Mouse (Mus musculus): Measurements from ENCODE around the gene Lsm10. TPM values are rescaled to one million over a fixed set of nuclear protein-coding genes. Genes with fewer than 3 reads are reported as not detected.

The Lsm10 gene
- polyA plus RNA-seq, 1 experiment from 2014 or later: 45.7 TPM

- 67% methylated on average over 10 of the region's 10 CpGs for WGBS
- H3K27me3 ChIP-seq (ENCODE audit: control insufficient read depth, insufficient read depth, low read length): no peaks in the 10 kb centered on the region
- H3K27ac ChIP-seq (ENCODE audit: low read depth, low read length): no peak overlapping the region
- H3K4me3 ChIP-seq (ENCODE audit: low read depth, low read length): no peak overlapping the region
- H3K4me2 ChIP-seq: no peak overlapping the region
- H3K4me1 ChIP-seq (ENCODE audit: control insufficient read depth, insufficient read depth, low read length): no peaks in the 10 kb centered on the region; the same call in 1 of the 2 replicates
- no peaks in the 10 kb centered on the region for H3K9me3 ChIP-seq (ENCODE audit: control insufficient read depth, low read length)
- H3K36me3 ChIP-seq (ENCODE audit: control insufficient read depth, insufficient read depth, low read length): peaks cover 6% of the 10 kb centered on the region
- no peak for ATAC-seq (ENCODE audit: low FRiP score)
- no peak for DNase-seq (ENCODE audit: low spot score, missing footprints)
- H3K9ac ChIP-seq (ENCODE audit: low read length): no peak overlapping the region
These were observed 35.1 kb downstream of the Lsm10 start for GRCm38 (mm10) chr4:126131290-126132121.

- H3K4me2 ChIP-seq: no peak overlapping the region
- no peak overlapping the region for H3K27ac ChIP-seq (ENCODE audit: low read depth, low read length)
- H3K4me3 ChIP-seq (ENCODE audit: low read depth, low read length): no peak overlapping the region
- H3K4me1 ChIP-seq (ENCODE audit: control insufficient read depth, insufficient read depth, low read length): no peaks in the 10 kb centered on the region; the same call in 1 of the 2 replicates
- H3K9ac ChIP-seq (ENCODE audit: low read length): no peak overlapping the region
- H3K27me3 ChIP-seq (ENCODE audit: control insufficient read depth, insufficient read depth, low read length): no peaks in the 10 kb centered on the region
- ATAC-seq (ENCODE audit: low FRiP score): no peak
- H3K9me3 ChIP-seq (ENCODE audit: control insufficient read depth, low read length): no peaks in the 10 kb centered on the region
- no peak for DNase-seq (ENCODE audit: low spot score, missing footprints)
- 75% methylated on average over 6 of the region's 6 CpGs for WGBS
- H3K36me3 ChIP-seq (ENCODE audit: control insufficient read depth, insufficient read depth, low read length): peaks cover 7% of the 10 kb centered on the region
These were observed 36.3 kb downstream of the Lsm10 start for GRCm38 (mm10) chr4:126132636-126133264.

GRCm38 (mm10) chr4:126134236-126134635 is 37.8 kb downstream of the Lsm10 start:
- Histone ChIP-seq H3K27me3 (ENCODE audit: control insufficient read depth, insufficient read depth, low read length) (no peaks in the 10 kb centered on the region), H3K4me1 (ENCODE audit: control insufficient read depth, insufficient read depth, low read length) (no peaks in the 10 kb centered on the region; the same call in 1 of the 2 replicates), H3K27ac (ENCODE audit: low read depth, low read length) (no peak overlapping the region), H3K9ac (ENCODE audit: low read length) (no peak overlapping the region), H3K36me3 (ENCODE audit: control insufficient read depth, insufficient read depth, low read length) (peaks cover 9% of the 10 kb centered on the region), H3K4me2 (no peak overlapping the region), H3K4me3 (ENCODE audit: low read depth, low read length) (no peak overlapping the region), H3K9me3 (ENCODE audit: control insufficient read depth, low read length) (no peaks in the 10 kb centered on the region)
- DNase-seq (ENCODE audit: low spot score, missing footprints) (no peak), ATAC-seq (ENCODE audit: low FRiP score) (no peak)
- WGBS: 95% methylated on average over 4 of the region's 4 CpGs

DNA sequence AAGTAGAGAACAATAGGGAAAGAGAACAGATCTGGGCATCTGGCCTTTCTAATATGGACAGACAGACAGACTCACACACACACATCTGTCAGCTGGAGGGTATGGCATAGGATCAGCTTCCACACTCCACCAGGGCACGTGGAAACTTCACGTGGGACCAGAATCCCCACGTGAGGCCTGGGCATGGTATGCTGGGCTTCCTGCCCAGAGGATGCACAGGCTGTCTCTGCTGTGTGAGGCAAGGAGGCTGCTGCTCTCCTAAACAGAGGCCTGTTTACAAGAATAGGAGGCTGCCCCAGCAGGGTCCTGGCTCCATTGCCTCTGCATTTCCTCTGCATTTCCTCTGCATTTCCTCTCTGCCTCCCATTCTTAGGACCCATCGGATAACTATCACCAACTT is 38.2 kb downstream of the Lsm10 start:
- Histone ChIP-seq H3K4me3 (ENCODE audit: low read depth, low read length) (no peak overlapping the region), H3K9ac (ENCODE audit: low read length) (no peak overlapping the region), H3K36me3 (ENCODE audit: control insufficient read depth, insufficient read depth, low read length) (peaks cover 6% of the 10 kb centered on the region), H3K9me3 (ENCODE audit: control insufficient read depth, low read length) (no peaks in the 10 kb centered on the region), H3K27ac (ENCODE audit: low read depth, low read length) (no peak overlapping the region), H3K27me3 (ENCODE audit: control insufficient read depth, insufficient read depth, low read length) (no peaks in the 10 kb centered on the region), H3K4me2 (no peak overlapping the region), H3K4me1 (ENCODE audit: control insufficient read depth, insufficient read depth, low read length) (no peaks in the 10 kb centered on the region; the same call in 1 of the 2 replicates)
- 91% methylated on average over 4 of the region's 4 CpGs for WGBS
- ATAC-seq (ENCODE audit: low FRiP score) (no peak), DNase-seq (ENCODE audit: low spot score, missing footprints) (peak; percentile 39)

- Histone ChIP-seq H3K4me1 (ENCODE audit: control insufficient read depth, insufficient read depth, low read length) (no peaks in the 10 kb centered on the region), H3K27me3 (ENCODE audit: control insufficient read depth, insufficient read depth, low read length) (no peaks in the 10 kb centered on the region), H3K9me3 (ENCODE audit: control insufficient read depth, low read length) (no peaks in the 10 kb centered on the region), H3K4me3 (ENCODE audit: low read depth, low read length) (no peak overlapping the region), H3K9ac (ENCODE audit: low read length) (no peak overlapping the region), H3K4me2 (no peak overlapping the region), H3K36me3 (ENCODE audit: control insufficient read depth, insufficient read depth, low read length) (peaks cover 6% of the 10 kb centered on the region), H3K27ac (ENCODE audit: low read depth, low read length) (no peak overlapping the region)
- WGBS: 81% methylated on average over 4 of the region's 4 CpGs
- DNase-seq (ENCODE audit: low spot score, missing footprints): peak; percentile 74
- ATAC-seq (ENCODE audit: low FRiP score): no peak
These were observed 41.4 kb downstream of the Lsm10 start for GRCm38 (mm10) chr4:126137773-126138172.

DNA sequence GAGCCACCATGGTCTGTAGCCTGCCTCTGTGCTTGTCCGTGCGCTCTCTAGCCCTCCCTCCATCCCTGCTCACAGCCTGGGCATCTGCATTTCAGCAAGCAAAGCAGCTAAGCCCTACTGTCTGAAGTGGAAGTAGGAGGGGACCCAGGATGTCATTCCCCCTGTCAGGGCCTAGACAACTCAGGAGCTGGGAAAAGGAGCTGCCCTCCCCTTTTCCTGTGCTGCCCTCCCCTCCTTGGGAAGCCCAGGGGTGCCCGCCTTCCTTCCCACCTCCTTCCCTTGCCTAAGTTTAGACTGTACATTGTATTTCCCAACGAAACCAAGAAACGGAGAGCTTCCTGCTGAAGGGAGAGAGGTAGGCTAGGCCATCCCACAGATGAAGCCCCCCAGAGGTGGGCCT is 44.6 kb downstream of the Lsm10 start:
- Histone ChIP-seq H3K27ac (ENCODE audit: low read depth, low read length) (no peak overlapping the region), H3K4me2 (no peak overlapping the region), H3K27me3 (ENCODE audit: control insufficient read depth, insufficient read depth, low read length) (no peaks in the 10 kb centered on the region), H3K4me1 (ENCODE audit: control insufficient read depth, insufficient read depth, low read length) (no peaks in the 10 kb centered on the region), H3K4me3 (ENCODE audit: low read depth, low read length) (no peak overlapping the region), H3K9me3 (ENCODE audit: control insufficient read depth, low read length) (no peaks in the 10 kb centered on the region), H3K9ac (ENCODE audit: low read length) (no peak overlapping the region), H3K36me3 (ENCODE audit: control insufficient read depth, insufficient read depth, low read length) (peaks cover 4% of the 10 kb centered on the region; the same call in 1 of the 2 replicates)
- WGBS: 80% methylated on average over 5 of the region's 5 CpGs
- no peak for ATAC-seq (ENCODE audit: low FRiP score)
- no peak for DNase-seq (ENCODE audit: low spot score, missing footprints)

DNA sequence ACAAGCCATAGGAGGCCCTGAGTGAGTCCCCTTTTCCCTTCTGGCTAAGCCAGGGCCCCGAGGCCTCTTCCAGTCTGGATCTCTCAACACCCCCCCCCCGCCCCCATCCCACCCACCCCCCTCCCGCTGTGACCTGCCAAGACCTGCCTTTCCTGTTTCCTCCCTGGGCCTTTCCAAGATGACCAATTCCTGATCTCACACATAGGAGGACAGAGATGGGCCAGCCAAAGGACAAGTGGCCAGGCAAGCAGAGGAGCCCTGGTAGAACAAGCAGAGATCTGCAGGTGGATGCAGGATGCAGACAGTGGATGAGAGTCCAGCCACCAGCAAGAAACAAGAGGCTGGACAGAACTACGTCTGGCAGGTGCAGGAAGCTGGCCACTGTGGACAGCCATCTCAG is 49.0 kb downstream of the Lsm10 start:
- WGBS: 74% methylated on average over 4 of the region's 4 CpGs
- Histone ChIP-seq H3K4me1 (ENCODE audit: control insufficient read depth, insufficient read depth, low read length) (peaks cover 16% of the 10 kb centered on the region), H3K36me3 (ENCODE audit: control insufficient read depth, insufficient read depth, low read length) (no peaks in the 10 kb centered on the region), H3K4me2 (no peak overlapping the region), H3K9me3 (ENCODE audit: control insufficient read depth, low read length) (no peaks in the 10 kb centered on the region), H3K27me3 (ENCODE audit: control insufficient read depth, insufficient read depth, low read length) (peaks cover 31% of the 10 kb centered on the region), H3K4me3 (ENCODE audit: low read depth, low read length) (no peak overlapping the region), H3K9ac (ENCODE audit: low read length) (no peak overlapping the region), H3K27ac (ENCODE audit: low read depth, low read length) (no peak overlapping the region)
- ATAC-seq (ENCODE audit: low FRiP score) (no peak), DNase-seq (ENCODE audit: low spot score, missing footprints) (no peak)

GRCm38 (mm10) chr4:126146974-126147532 is 50.6 kb downstream of the Lsm10 start:
- no peak for ATAC-seq (ENCODE audit: low FRiP score)
- H3K27ac ChIP-seq (ENCODE audit: low read depth, low read length): no peak overlapping the region
- H3K4me3 ChIP-seq (ENCODE audit: low read depth, low read length): no peak overlapping the region
- H3K27me3 ChIP-seq (ENCODE audit: control insufficient read depth, insufficient read depth, low read length): peaks cover 34% of the 10 kb centered on the region
- peaks cover 16% of the 10 kb centered on the region for H3K4me1 ChIP-seq (ENCODE audit: control insufficient read depth, insufficient read depth, low read length)
- no peaks in the 10 kb centered on the region for H3K9me3 ChIP-seq (ENCODE audit: control insufficient read depth, low read length)
- no peak overlapping the region for H3K4me2 ChIP-seq
- H3K36me3 ChIP-seq (ENCODE audit: control insufficient read depth, insufficient read depth, low read length): no peaks in the 10 kb centered on the region
- 57% methylated on average over 9 of the region's 9 CpGs for WGBS
- no peak overlapping the region for H3K9ac ChIP-seq (ENCODE audit: low read length)
- peak; percentile 90 for DNase-seq (ENCODE audit: low spot score, missing footprints)

Data from midbrain, embryonic 11.5 days (tissue).